Mouse (Mus musculus): ENCODE results near the gene E430018J23Rik. TPM values are rescaled to one million over a fixed set of nuclear protein-coding genes. Genes with fewer than 3 reads are reported as not detected.
"Not testable (repeated sequence)": the region's sequence is repeated elsewhere in the genome, so short reads cannot be mapped to it uniquely, and the experiment has no call there.

E430018J23Rik gene
- polyA plus RNA-seq, 1 experiment: not detected

- Histone ChIP-seq H3K36me3 (ENCODE audit: control insufficient read depth) (peaks cover 14% of the 10 kb centered on the region), H3K9me3 (ENCODE audit: control insufficient read depth, low read length) (peaks cover 8% of the 10 kb centered on the region), H3K4me1 (ENCODE audit: control insufficient read depth) (peaks cover 27% of the 10 kb centered on the region), H3K4me3 (replicated peaks) (no peak overlapping the region), H3K27me3 (ENCODE audit: control insufficient read depth) (no peaks in the 10 kb centered on the region)
- no peak for TF ChIP-seq TAL1 (IDR thresholded peaks at IDR 0.05; ENCODE audit: low read length)
- no peak for TF ChIP-seq GATA1 (IDR thresholded peaks at IDR 0.05; ENCODE audit: low read length)
Measured at GRCm38 (mm10) chr7:127378310-127378921, 15.0 kb downstream of the E430018J23Rik start.

GRCm38 (mm10) chr7:127375271-127376245 is 17.9 kb downstream of the E430018J23Rik start, which contains the start of gene Zfp747:
Zfp747 (minus strand) TSS chr7:127376050.
- not testable (repeated sequence) for H3K27me3 ChIP-seq (ENCODE audit: control insufficient read depth); H3K9me3 ChIP-seq (ENCODE audit: control insufficient read depth, low read length)
- Histone ChIP-seq H3K4me1 (ENCODE audit: control insufficient read depth) (peaks cover 32% of the 10 kb centered on the region), H3K4me3 (replicated peaks) (peak within 1 kb of the TSS; percentile 91), H3K36me3 (ENCODE audit: control insufficient read depth) (peaks cover 10% of the 10 kb centered on the region)

GRCm38 (mm10) chr7:127371870-127372269 is 21.6 kb downstream of the E430018J23Rik start:
- not testable (repeated sequence) for H3K27me3 ChIP-seq (ENCODE audit: control insufficient read depth); H3K4me3 ChIP-seq (replicated peaks); H3K9me3 ChIP-seq (ENCODE audit: control insufficient read depth, low read length)
- peaks cover 10% of the 10 kb centered on the region for H3K36me3 ChIP-seq (ENCODE audit: control insufficient read depth)
- peaks cover 23% of the 10 kb centered on the region for H3K4me1 ChIP-seq (ENCODE audit: control insufficient read depth)

DNA sequence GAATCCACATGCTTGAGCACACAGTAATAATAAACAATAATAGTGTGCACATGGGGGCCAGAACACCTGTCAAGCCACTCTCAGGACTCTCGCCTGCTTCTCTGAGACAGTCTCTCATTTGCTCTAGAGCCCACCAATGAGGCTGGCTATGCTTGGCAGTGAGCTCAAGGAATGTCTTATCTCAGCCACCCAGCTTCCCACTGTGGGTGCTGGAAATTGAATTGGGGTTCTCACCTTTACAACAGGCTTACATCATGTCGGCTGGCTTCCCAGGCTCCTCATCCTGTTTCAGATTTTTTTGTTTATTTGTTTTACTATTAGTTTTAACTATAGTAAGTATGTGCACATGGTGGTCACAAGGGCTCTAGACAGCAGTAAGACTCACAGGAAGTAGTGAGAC is 22.2 kb downstream of the E430018J23Rik start:
- TF ChIP-seq GATA1 (IDR thresholded peaks at IDR 0.05; ENCODE audit: low read length) (no peak), TAL1 (IDR thresholded peaks at IDR 0.05; ENCODE audit: low read length) (no peak)
- Histone ChIP-seq H3K9me3 (ENCODE audit: control insufficient read depth, low read length) (peaks cover 4% of the 10 kb centered on the region; the same call in 1 of the 2 replicates), H3K4me3 (replicated peaks) (no peak overlapping the region)

GRCm38 (mm10) chr7:127366249-127366648 is 27.2 kb downstream of the E430018J23Rik start:
- TF ChIP-seq TAL1 (IDR thresholded peaks at IDR 0.05; ENCODE audit: low read length) (no peak), GATA1 (IDR thresholded peaks at IDR 0.05; ENCODE audit: low read length) (no peak)
- H3K27me3 ChIP-seq (ENCODE audit: control insufficient read depth): peaks cover 29% of the 10 kb centered on the region
- H3K4me1 ChIP-seq (ENCODE audit: control insufficient read depth): peaks cover 11% of the 10 kb centered on the region
- no peaks in the 10 kb centered on the region for H3K9me3 ChIP-seq (ENCODE audit: control insufficient read depth, low read length)
- no peak overlapping the region for H3K4me3 ChIP-seq (replicated peaks)
- H3K36me3 ChIP-seq (ENCODE audit: control insufficient read depth): no peaks in the 10 kb centered on the region

More for the DNA sequence above, 22.2 kb downstream of the E430018J23Rik start:
- Histone ChIP-seq H3K4me1 (ENCODE audit: control insufficient read depth) (peaks cover 20% of the 10 kb centered on the region), H3K27me3 (ENCODE audit: control insufficient read depth) (no peaks in the 10 kb centered on the region), H3K36me3 (ENCODE audit: control insufficient read depth) (peaks cover 10% of the 10 kb centered on the region)

DNA sequence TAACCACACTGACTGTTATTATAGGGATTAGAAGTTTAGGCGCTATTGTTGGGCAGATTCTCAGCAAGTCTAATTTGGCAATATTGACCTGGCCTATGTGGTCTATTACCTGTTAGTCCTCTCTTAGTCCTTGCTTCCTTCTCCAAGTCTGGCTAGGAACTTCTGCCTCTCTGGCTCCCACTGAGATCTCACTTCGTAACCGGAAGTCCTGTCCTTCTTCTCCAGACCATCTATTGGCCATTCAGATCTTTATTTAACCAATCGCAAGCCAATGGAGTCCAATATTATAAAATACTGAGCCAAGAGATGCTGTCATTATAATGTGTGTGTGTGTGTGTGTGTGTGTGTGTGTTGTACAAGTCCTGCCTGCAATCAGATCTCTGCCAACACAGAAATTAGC is 29.3 kb downstream of the E430018J23Rik start:
- no peak for TF ChIP-seq GATA1 (IDR thresholded peaks at IDR 0.05; ENCODE audit: low read length)
- no peak for TF ChIP-seq TAL1 (IDR thresholded peaks at IDR 0.05; ENCODE audit: low read length)
- Histone ChIP-seq H3K9me3 (ENCODE audit: control insufficient read depth, low read length) (no peaks in the 10 kb centered on the region), H3K27me3 (ENCODE audit: control insufficient read depth) (peaks cover 41% of the 10 kb centered on the region), H3K36me3 (ENCODE audit: control insufficient read depth) (no peaks in the 10 kb centered on the region), H3K4me1 (ENCODE audit: control insufficient read depth) (peaks cover 10% of the 10 kb centered on the region), H3K4me3 (replicated peaks) (no peak overlapping the region)

DNA sequence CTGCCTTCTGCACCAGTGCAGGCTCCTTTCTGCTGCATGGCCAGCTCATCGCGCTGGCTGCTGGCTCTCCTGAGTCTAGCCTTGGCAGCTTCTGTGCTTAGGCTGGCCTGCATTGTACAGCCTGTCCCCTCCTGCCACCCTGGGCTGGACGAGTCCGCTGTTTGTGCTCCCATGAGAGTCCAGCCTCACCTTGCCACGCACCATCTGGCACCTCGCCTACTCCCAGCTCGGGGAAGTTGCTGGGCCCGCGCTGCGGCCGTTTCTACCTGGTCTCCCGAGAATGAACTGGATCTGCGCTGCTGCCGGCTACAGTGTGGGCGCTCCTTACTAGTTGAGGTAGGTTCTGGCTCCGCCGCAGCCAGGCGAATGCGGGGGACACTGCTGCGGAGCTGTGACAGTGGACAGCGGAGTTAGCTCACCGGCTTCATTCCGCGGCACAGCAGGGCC is 29.9 kb downstream of the E430018J23Rik start:
- TF ChIP-seq TAL1 (IDR thresholded peaks at IDR 0.05; ENCODE audit: low read length) (no peak), GATA1 (IDR thresholded peaks at IDR 0.05; ENCODE audit: low read length) (no peak)
- peaks cover 43% of the 10 kb centered on the region for H3K27me3 ChIP-seq (ENCODE audit: control insufficient read depth)
- H3K36me3 ChIP-seq (ENCODE audit: control insufficient read depth): no peaks in the 10 kb centered on the region
- peak overlapping the region; percentile 14 for H3K4me3 ChIP-seq (replicated peaks)
- no peaks in the 10 kb centered on the region for H3K9me3 ChIP-seq (ENCODE audit: control insufficient read depth, low read length)
- peaks cover 10% of the 10 kb centered on the region for H3K4me1 ChIP-seq (ENCODE audit: control insufficient read depth)

GRCm38 (mm10) chr7:127362418-127362817 is 31.0 kb downstream of the E430018J23Rik start:
- H3K27me3 ChIP-seq (ENCODE audit: control insufficient read depth): peaks cover 51% of the 10 kb centered on the region
- H3K4me1 ChIP-seq (ENCODE audit: control insufficient read depth); H3K4me3 ChIP-seq (replicated peaks); H3K9me3 ChIP-seq (ENCODE audit: control insufficient read depth, low read length); H3K36me3 ChIP-seq (ENCODE audit: control insufficient read depth): not testable (repeated sequence)

GRCm38 (mm10) chr7:127361449-127361848 is 32.0 kb downstream of the E430018J23Rik start:
- TF ChIP-seq TAL1 (IDR thresholded peaks at IDR 0.05; ENCODE audit: low read length): no peak
- no peaks in the 10 kb centered on the region for H3K36me3 ChIP-seq (ENCODE audit: control insufficient read depth)
- H3K4me3 ChIP-seq (replicated peaks): no peak overlapping the region
- H3K27me3 ChIP-seq (ENCODE audit: control insufficient read depth): peaks cover 51% of the 10 kb centered on the region
- no peaks in the 10 kb centered on the region for H3K9me3 ChIP-seq (ENCODE audit: control insufficient read depth, low read length)
- peaks cover 10% of the 10 kb centered on the region for H3K4me1 ChIP-seq (ENCODE audit: control insufficient read depth)

Measured in erythroblast, embryonic 14.5 days (primary cell).